Comparison of ENCODE assay signal across 8 mouse cellular contexts in the genomic region with DNA sequence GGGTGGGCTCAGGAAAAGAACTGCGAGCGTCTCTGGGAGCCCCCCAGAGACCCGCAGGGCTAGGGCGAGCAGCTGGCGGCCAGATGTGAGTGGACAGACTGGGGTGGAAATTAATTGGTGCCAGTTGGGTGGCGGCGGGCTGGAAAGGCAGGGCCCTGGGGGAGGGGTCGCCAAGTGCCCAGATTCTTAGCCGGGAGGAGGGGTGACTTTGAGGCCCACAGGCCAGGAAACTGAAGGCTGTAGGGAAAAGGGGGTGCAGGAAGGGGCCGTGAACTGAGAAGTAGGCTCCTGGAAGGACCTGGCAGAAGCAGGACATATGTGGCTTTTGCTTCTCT. TPM values are rescaled to one million over a fixed set of nuclear protein-coding genes. Genes with fewer than 3 reads are reported as not detected.
A peak's percentile ranks its signal among the peaks of the same experiment; 100 is the strongest.
DNase-seq lines count a peak whose midpoint lies in the region; ATAC-seq lines count a peak whose summit lies in the region.

No protein-coding gene starts in this region.

- intact Hi-C loops in left cerebral cortex, postnatal 36 days (cut with DNase I), result no loop called here

- H3K27me3 ChIP-seq in forebrain, embryonic 15.5 days, result no peaks in the 10 kb centered on the region
- H3K27me3 ChIP-seq in limb, embryonic 10.5 days (ENCODE audit: low read depth, poor library complexity, severe bottlenecking), result no peaks in the 10 kb centered on the region

- H3K36me3 ChIP-seq in forebrain, embryonic 15.5 days, result no peaks in the 10 kb centered on the region
- H3K36me3 ChIP-seq in limb, embryonic 10.5 days, result 0 out of 2 replicates have a peak, but pooled peaks cover 3% of the 10 kb centered on the region

- peak; percentile 42 for DNase-seq in thymus, postnatal 4 days
- no peak for DNase-seq in thymus, postnatal 0 days (ENCODE audit: low spot score)
- DNase-seq in limb, embryonic 10.5 days (ENCODE audit: low spot score), result peak; percentile 99
- peak; percentile 93 for DNase-seq in neural tube, embryonic 10.5 days (ENCODE audit: extremely low spot score, low spot score)
- no peak for DNase-seq in frontal cortex, adult 2 months (ENCODE audit: extremely low spot score in 1 of 2, low spot score in 1 of 2)
- DNase-seq in left cerebral cortex, postnatal 36 days (ENCODE audit: low spot score in 2 of 2), result no peak

- H3K4me3 ChIP-seq in forebrain, embryonic 15.5 days, result peak overlapping the region; percentile 27
- peak overlapping the region; percentile 54 for H3K4me3 ChIP-seq in limb, embryonic 10.5 days

- no peak for ATAC-seq in forebrain, embryonic 15.5 days (replicated peaks)
- no peak for ATAC-seq in megakaryocyte-erythroid progenitor cell, adult 5-6 weeks (replicated peaks; ENCODE audit: low FRiP score, low TSS enrichment, poor library complexity, severe bottlenecking)

- peak overlapping the region; percentile 33; the same call in 1 of the 2 replicates for H3K9ac ChIP-seq in forebrain, embryonic 15.5 days (replicated peaks)

- WGBS in forebrain, embryonic 15.5 days, result 3% methylated on average over 10 of the region's 10 CpGs
- WGBS in limb, embryonic 10.5 days, result under 1% methylated on average over 10 of the region's 10 CpGs

- H3K4me2 ChIP-seq in forebrain, embryonic 15.5 days (replicated peaks), result peak overlapping the region; percentile 48

- no peaks in the 10 kb centered on the region for H3K9me3 ChIP-seq in forebrain, embryonic 15.5 days
- H3K9me3 ChIP-seq in limb, embryonic 10.5 days (replicated peaks), result no peaks in the 10 kb centered on the region

- peak overlapping the region; percentile 62 for H3K27ac ChIP-seq in forebrain, embryonic 15.5 days (replicated peaks)
- peak overlapping the region; percentile 98 for H3K27ac ChIP-seq in limb, embryonic 10.5 days

- H3K4me1 ChIP-seq in forebrain, embryonic 15.5 days, result peaks cover 38% of the 10 kb centered on the region
- H3K4me1 ChIP-seq in limb, embryonic 10.5 days, result peaks cover 72% of the 10 kb centered on the region

RNA-seq across cellular contexts. Expression of a gene that starts 6.5 kb away (rescaled TPM):
- polyA plus RNA-seq in thymus, postnatal 0 days (2015; fragmentation: Nextera tagmentation; extraction: Ambion mirVana), result 76.9 and 86.0 TPM in 2 replicates
- polyA plus RNA-seq in forebrain, embryonic 15.5 days (2015; fragmentation: Nextera tagmentation; extraction: Ambion mirVana), result 26.0 and 33.4 TPM in 2 replicates
- polyA plus RNA-seq in limb, embryonic 10.5 days (2016; fragmentation: Nextera tagmentation; extraction: Ambion mirVana), result 199 and 229 TPM in 2 replicates
- total RNA-seq in megakaryocyte-erythroid progenitor cell, adult 5-6 weeks (2014; fragmentation: Nextera tagmentation), result 23.2 and 27.2 TPM in 2 replicates
- total RNA-seq in megakaryocyte-erythroid progenitor cell, adult 5-6 weeks (2017), result 47.1 and 60.7 TPM in 2 replicates
- polyA plus RNA-seq in frontal cortex, adult 2 months (2012; rRNA removed), result 11.1 and 21.5 TPM in 2 replicates
- 10 to 100 TPM in 1 of 2 experiments, 1 to 10 TPM in 1; 5.6 to 27.6 TPM for total RNA-seq in left cerebral cortex, postnatal 36 days (2021)

RNA-seq across cellular contexts. Expression of a gene that starts 29.9 kb away (rescaled TPM):
- polyA plus RNA-seq in thymus, postnatal 0 days (2015; fragmentation: Nextera tagmentation; extraction: Ambion mirVana), result 50.0 and 51.5 TPM in 2 replicates
- 62.4 and 64.0 TPM in 2 replicates for polyA plus RNA-seq in forebrain, embryonic 15.5 days (2015; fragmentation: Nextera tagmentation; extraction: Ambion mirVana)
- 71.7 and 79.3 TPM in 2 replicates for polyA plus RNA-seq in limb, embryonic 10.5 days (2016; fragmentation: Nextera tagmentation; extraction: Ambion mirVana)
- 170 and 181 TPM in 2 replicates for total RNA-seq in megakaryocyte-erythroid progenitor cell, adult 5-6 weeks (2014; fragmentation: Nextera tagmentation)
- 94.9 and 126 TPM in 2 replicates for total RNA-seq in megakaryocyte-erythroid progenitor cell, adult 5-6 weeks (2017)
- polyA plus RNA-seq in frontal cortex, adult 2 months (2012; rRNA removed), result 143 and 157 TPM in 2 replicates
- total RNA-seq in left cerebral cortex, postnatal 36 days (2021), result 100 to 1,000 TPM in 1 of 2 experiments, 10 to 100 TPM in 1; 84.5 to 124 TPM

RNA-seq across cellular contexts. Expression of a gene that starts 31.5 kb away (rescaled TPM):
- 12.1 TPM in 2 replicates for polyA plus RNA-seq in thymus, postnatal 0 days (2015; fragmentation: Nextera tagmentation; extraction: Ambion mirVana)
- polyA plus RNA-seq in forebrain, embryonic 15.5 days (2015; fragmentation: Nextera tagmentation; extraction: Ambion mirVana), result 15.5 and 16.4 TPM in 2 replicates
- 31.7 and 32.0 TPM in 2 replicates for polyA plus RNA-seq in limb, embryonic 10.5 days (2016; fragmentation: Nextera tagmentation; extraction: Ambion mirVana)
- total RNA-seq in megakaryocyte-erythroid progenitor cell, adult 5-6 weeks (2014; fragmentation: Nextera tagmentation), result 71.6 and 76.7 TPM in 2 replicates
- 35.8 and 51.5 TPM in 2 replicates for total RNA-seq in megakaryocyte-erythroid progenitor cell, adult 5-6 weeks (2017)
- 79.7 and 79.8 TPM in 2 replicates for polyA plus RNA-seq in frontal cortex, adult 2 months (2012; rRNA removed)
- total RNA-seq in left cerebral cortex, postnatal 36 days (2021), result 10 to 100 TPM; 94.2 to 99.7 TPM

RNA-seq across cellular contexts. Expression of a gene that starts 45.1 kb away (rescaled TPM):
- 8.1 and 8.8 TPM in 2 replicates for polyA plus RNA-seq in thymus, postnatal 0 days (2015; fragmentation: Nextera tagmentation; extraction: Ambion mirVana)
- polyA plus RNA-seq in forebrain, embryonic 15.5 days (2015; fragmentation: Nextera tagmentation; extraction: Ambion mirVana), result 2.1 and 2.5 TPM in 2 replicates
- 4.6 and 4.7 TPM in 2 replicates for polyA plus RNA-seq in limb, embryonic 10.5 days (2016; fragmentation: Nextera tagmentation; extraction: Ambion mirVana)
- 44.2 and 65.2 TPM in 2 replicates for total RNA-seq in megakaryocyte-erythroid progenitor cell, adult 5-6 weeks (2014; fragmentation: Nextera tagmentation)
- total RNA-seq in megakaryocyte-erythroid progenitor cell, adult 5-6 weeks (2017), result 9.5 and 10.1 TPM in 2 replicates
- polyA plus RNA-seq in frontal cortex, adult 2 months (2012; rRNA removed), result 2.9 and 4.1 TPM in 2 replicates
- total RNA-seq in left cerebral cortex, postnatal 36 days (2021), result 1 to 10 TPM; 2.4 to 3.4 TPM

Comparison
In these comparisons a context has a peak if more than half of its experiments do, and no peak if none do; other contexts are left out.
1. DNase-seq: peak in thymus, postnatal 4 days (single experiment), limb, embryonic 10.5 days (single experiment) and neural tube, embryonic 10.5 days (single experiment); none in thymus, postnatal 0 days (single experiment), frontal cortex, adult 2 months (0 of 2) and left cerebral cortex, postnatal 36 days (0 of 2).